Mouse (Mus musculus) brain, adult 2 months (tissue): ENCODE data around the gene Kank2.

Experiments used
- DNase-seq: peaks from one replicate; pipeline ENCODE4 v3.0.0; 2011; ENCODE audit warnings: low read depth, low spot score

Kank2 gene

GRCm38 (mm10) chr9:21750370-21750769 lies 48.2 kb downstream of the Kank2 start:
- no peak for DNase-seq

GRCm38 (mm10) chr9:21749382-21750118 lies 49.0 kb downstream of the Kank2 start:
- DNase-seq: peak; percentile 70

- DNase-seq: no peak
These were observed 50.1 kb downstream of the Kank2 start for GRCm38 (mm10) chr9:21748491-21748890.

GRCm38 (mm10) chr9:21748033-21748432 lies 50.5 kb downstream of the Kank2 start:
- DNase-seq: peak; percentile 99

- no peak for DNase-seq
These were observed 51.2 kb downstream of the Kank2 start for GRCm38 (mm10) chr9:21747238-21747774.

- DNase-seq: no peak
These were observed 57.0 kb downstream of the Kank2 start for GRCm38 (mm10) chr9:21741514-21741913.

GRCm38 (mm10) chr9:21740427-21740826 lies 58.1 kb downstream of the Kank2 start:
- no peak for DNase-seq

GRCm38 (mm10) chr9:21738776-21739175 lies 59.8 kb downstream of the Kank2 start:
- DNase-seq: no peak

- peak; percentile 83 for DNase-seq
These were observed 61.4 kb downstream of the Kank2 start for GRCm38 (mm10) chr9:21737188-21737587.

- no peak for DNase-seq
These were observed 62.0 kb downstream of the Kank2 start for GRCm38 (mm10) chr9:21736580-21736979.

- DNase-seq: no peak
These were observed 63.4 kb downstream of the Kank2 start for GRCm38 (mm10) chr9:21735126-21735525.

- DNase-seq: no peak
These were observed 64.6 kb downstream of the Kank2 start for GRCm38 (mm10) chr9:21733989-21734388.

- DNase-seq: no peak
These were observed 65.1 kb downstream of the Kank2 start for GRCm38 (mm10) chr9:21733446-21733845.

- DNase-seq: no peak
These were observed 66.3 kb downstream of the Kank2 start for GRCm38 (mm10) chr9:21732288-21732687.

GRCm38 (mm10) chr9:21729264-21729663 lies 69.3 kb downstream of the Kank2 start:
- peak; percentile 33 for DNase-seq

- no peak for DNase-seq
These were observed 70.2 kb downstream of the Kank2 start for GRCm38 (mm10) chr9:21728261-21728832.

- DNase-seq: peak; percentile 48
These were observed 72.1 kb downstream of the Kank2 start for GRCm38 (mm10) chr9:21726218-21726975.

- no peak for DNase-seq
These were observed 73.1 kb downstream of the Kank2 start for GRCm38 (mm10) chr9:21725224-21726121.

GRCm38 (mm10) chr9:21724147-21724536 lies 74.4 kb downstream of the Kank2 start:
- peak; percentile 96 for DNase-seq

GRCm38 (mm10) chr9:21723377-21724146 lies 75.0 kb downstream of the Kank2 start, which contains the start of gene Ldlr:
Ldlr (plus strand) TSS chr9:21723483.
- peak; percentile 91 for DNase-seq
